Mouse (Mus musculus): Measurements from ENCODE around the gene 1810055G02Rik. TPM values are rescaled to one million over a fixed set of nuclear protein-coding genes. Genes with fewer than 3 reads are reported as not detected.

The 1810055G02Rik gene
- polyA plus RNA-seq, 1 experiment from 2014 or later: 32.4 TPM

DNA sequence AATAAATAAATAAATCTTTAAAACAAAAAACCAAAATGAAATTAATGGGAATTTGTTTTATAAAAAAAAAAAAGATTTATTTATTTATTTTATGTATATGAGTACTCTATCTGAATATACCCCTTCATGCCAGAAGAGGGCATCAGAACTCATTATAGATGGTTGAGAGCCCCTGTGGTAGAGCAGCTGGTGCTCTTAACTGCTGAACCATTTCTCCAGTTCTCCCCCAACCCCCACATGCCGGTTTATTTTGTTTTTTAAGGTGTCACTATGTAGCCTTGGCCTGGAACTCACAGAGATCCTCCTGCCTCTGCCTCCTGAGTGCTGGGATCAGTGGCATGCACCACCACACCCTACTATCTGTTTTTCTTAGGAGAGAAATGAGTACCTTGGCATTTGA is 1.8 kb upstream of the 1810055G02Rik start:
- Histone ChIP-seq H3K36me3 (ENCODE audit: control insufficient read depth, insufficient read depth, low read length) (no peaks in the 10 kb centered on the region), H3K9ac (ENCODE audit: low read length) (no peak overlapping the region), H3K27ac (ENCODE audit: low read length) (no peak overlapping the region), H3K4me1 (replicated peaks; ENCODE audit: control insufficient read depth, insufficient read depth, low read length) (peaks cover 16% of the 10 kb centered on the region), H3K4me2 (ENCODE audit: low read depth, low read length) (no peak overlapping the region), H3K9me3 (ENCODE audit: control insufficient read depth, low read length) (no peaks in the 10 kb centered on the region), H3K27me3 (ENCODE audit: control insufficient read depth, insufficient read depth, low read depth, low read length) (no peaks in the 10 kb centered on the region), H3K4me3 (ENCODE audit: low read length) (no peak overlapping the region)
- WGBS: 48% methylated on average over 1 of the region's 1 CpGs
- ATAC-seq (ENCODE audit: low read depth): no peak

DNA sequence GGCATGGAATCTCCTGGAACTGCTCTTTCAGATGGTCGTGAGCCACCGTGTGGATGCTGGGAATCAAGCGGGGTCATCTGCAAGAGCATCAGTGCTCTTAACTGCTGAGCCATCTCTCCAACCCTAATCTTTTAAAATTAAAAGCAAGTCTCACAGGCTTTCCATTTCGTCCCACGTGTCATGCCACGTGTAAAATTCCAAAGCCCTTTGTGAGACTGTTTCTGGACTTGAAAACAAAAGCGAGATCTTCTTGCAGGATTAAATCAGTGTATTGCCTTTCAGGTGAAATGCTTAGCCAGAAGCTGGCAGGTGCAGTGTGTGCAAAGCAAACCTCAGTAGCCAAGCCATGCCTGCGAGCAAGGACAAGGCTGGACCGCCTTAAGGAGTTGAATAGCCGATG is 540 bp upstream of the 1810055G02Rik start:
- Histone ChIP-seq H3K27ac (ENCODE audit: low read length) (peak overlapping the region; percentile 83), H3K36me3 (ENCODE audit: control insufficient read depth, insufficient read depth, low read length) (peaks cover 2% of the 10 kb centered on the region; the same call in 1 of the 2 replicates)
- no peak for ATAC-seq (ENCODE audit: low read depth)

GRCm38 (mm10) chr19:3709013-3709787 is 1.1 kb downstream of the 1810055G02Rik start:
- ATAC-seq (ENCODE audit: low read depth): no peak
- Histone ChIP-seq H3K4me3 (ENCODE audit: low read length) (peak overlapping the region; percentile 97), H3K27ac (ENCODE audit: low read length) (no peak overlapping the region), H3K4me1 (replicated peaks; ENCODE audit: control insufficient read depth, insufficient read depth, low read length) (peaks cover 16% of the 10 kb centered on the region), H3K9me3 (ENCODE audit: control insufficient read depth, low read length) (no peaks in the 10 kb centered on the region), H3K27me3 (ENCODE audit: control insufficient read depth, insufficient read depth, low read depth, low read length) (no peaks in the 10 kb centered on the region), H3K9ac (ENCODE audit: low read length) (peak overlapping the region; percentile 91), H3K4me2 (ENCODE audit: low read depth, low read length) (peak overlapping the region; percentile 72), H3K36me3 (ENCODE audit: control insufficient read depth, insufficient read depth, low read length) (peaks cover 2% of the 10 kb centered on the region; the same call in 1 of the 2 replicates)
- WGBS: 24% methylated on average over 10 of the region's 10 CpGs

More for the DNA sequence above, 540 bp upstream of the 1810055G02Rik start:
- H3K9me3 ChIP-seq (ENCODE audit: control insufficient read depth, low read length): no peaks in the 10 kb centered on the region
- H3K27me3 ChIP-seq (ENCODE audit: control insufficient read depth, insufficient read depth, low read depth, low read length): no peaks in the 10 kb centered on the region
- H3K4me3 ChIP-seq (ENCODE audit: low read length): peak overlapping the region; percentile 97
- H3K4me2 ChIP-seq (ENCODE audit: low read depth, low read length): peak overlapping the region; percentile 72
- 33% methylated on average over 10 of the region's 10 CpGs for WGBS
- peaks cover 16% of the 10 kb centered on the region for H3K4me1 ChIP-seq (replicated peaks; ENCODE audit: control insufficient read depth, insufficient read depth, low read length)
- peak overlapping the region; percentile 68 for H3K9ac ChIP-seq (ENCODE audit: low read length)

- no peak for ATAC-seq (ENCODE audit: low read depth)
- 86% methylated on average over 2 of the region's 2 CpGs for WGBS
Observed at GRCm38 (mm10) chr19:3710436-3710835, 2.3 kb downstream of the 1810055G02Rik start.

GRCm38 (mm10) chr19:3714381-3714780 is 6.3 kb downstream of the 1810055G02Rik start:
- H3K9ac ChIP-seq (ENCODE audit: low read length): no peak overlapping the region
- 89% methylated on average over 6 of the region's 6 CpGs for WGBS
- H3K9me3 ChIP-seq (ENCODE audit: control insufficient read depth, low read length): no peaks in the 10 kb centered on the region
- no peak overlapping the region for H3K4me3 ChIP-seq (ENCODE audit: low read length)
- H3K27me3 ChIP-seq (ENCODE audit: control insufficient read depth, insufficient read depth, low read depth, low read length): no peaks in the 10 kb centered on the region
- H3K4me2 ChIP-seq (ENCODE audit: low read depth, low read length): no peak overlapping the region
- H3K4me1 ChIP-seq (replicated peaks; ENCODE audit: control insufficient read depth, insufficient read depth, low read length): peaks cover 7% of the 10 kb centered on the region
- no peak for ATAC-seq (ENCODE audit: low read depth)
- H3K27ac ChIP-seq (ENCODE audit: low read length): no peak overlapping the region
- peaks cover 12% of the 10 kb centered on the region for H3K36me3 ChIP-seq (ENCODE audit: control insufficient read depth, insufficient read depth, low read length)

More at GRCm38 (mm10) chr19:3710436-3710835, 2.3 kb downstream of the 1810055G02Rik start:
- Histone ChIP-seq H3K4me2 (ENCODE audit: low read depth, low read length) (no peak overlapping the region), H3K4me3 (ENCODE audit: low read length) (no peak overlapping the region), H3K36me3 (ENCODE audit: control insufficient read depth, insufficient read depth, low read length) (peaks cover 2% of the 10 kb centered on the region; the same call in 1 of the 2 replicates), H3K9me3 (ENCODE audit: control insufficient read depth, low read length) (no peaks in the 10 kb centered on the region), H3K27ac (ENCODE audit: low read length) (no peak overlapping the region), H3K4me1 (replicated peaks; ENCODE audit: control insufficient read depth, insufficient read depth, low read length) (peaks cover 16% of the 10 kb centered on the region), H3K27me3 (ENCODE audit: control insufficient read depth, insufficient read depth, low read depth, low read length) (no peaks in the 10 kb centered on the region), H3K9ac (ENCODE audit: low read length) (no peak overlapping the region)

GRCm38 (mm10) chr19:3718481-3719361 is 10.6 kb downstream of the 1810055G02Rik start:
- peaks cover 9% of the 10 kb centered on the region for H3K36me3 ChIP-seq (ENCODE audit: control insufficient read depth, insufficient read depth, low read length)
- peak; percentile 87 for ATAC-seq (ENCODE audit: low read depth)
- peak overlapping the region; percentile 63 for H3K27ac ChIP-seq (ENCODE audit: low read length)
- peaks cover 7% of the 10 kb centered on the region for H3K4me1 ChIP-seq (replicated peaks; ENCODE audit: control insufficient read depth, insufficient read depth, low read length)
- peak overlapping the region; percentile 96 for H3K4me2 ChIP-seq (ENCODE audit: low read depth, low read length)
- H3K9me3 ChIP-seq (ENCODE audit: control insufficient read depth, low read length): no peaks in the 10 kb centered on the region
- peak overlapping the region; percentile 67 for H3K9ac ChIP-seq (ENCODE audit: low read length)
- no peaks in the 10 kb centered on the region for H3K27me3 ChIP-seq (ENCODE audit: control insufficient read depth, insufficient read depth, low read depth, low read length)
- WGBS: 37% methylated on average over 19 of the region's 19 CpGs
- H3K4me3 ChIP-seq (ENCODE audit: low read length): peak overlapping the region; percentile 54

DNA sequence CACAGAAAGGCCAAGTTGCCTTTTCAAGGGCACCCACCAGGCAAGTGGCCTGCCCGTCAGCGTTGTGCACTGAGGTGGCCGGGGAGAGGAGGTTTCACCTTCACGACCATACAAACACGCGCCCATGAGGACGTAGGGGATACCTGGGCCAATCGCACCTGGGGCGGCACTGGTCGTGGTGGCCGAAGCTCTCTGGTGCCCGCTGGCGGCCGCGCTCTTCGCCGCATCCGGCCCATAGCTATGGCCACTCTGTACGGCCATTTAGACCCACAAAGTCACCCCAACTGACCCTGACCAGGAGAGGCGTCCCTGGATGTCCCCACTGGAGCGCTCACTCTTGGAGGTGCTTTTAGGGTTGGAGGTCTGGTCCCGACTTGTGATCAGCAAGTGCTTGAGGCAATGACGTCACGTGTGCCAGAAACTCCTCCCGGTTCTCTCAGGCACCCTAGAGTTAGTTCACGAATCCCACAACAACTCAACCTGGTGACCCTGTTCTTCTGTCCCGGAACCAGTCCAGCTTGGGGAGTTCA is 11.3 kb downstream of the 1810055G02Rik start:
- H3K27ac ChIP-seq (ENCODE audit: low read length): peak overlapping the region; percentile 63
- H3K4me3 ChIP-seq (ENCODE audit: low read length): peak overlapping the region; percentile 54
- under 1% methylated on average over 27 of the region's 27 CpGs for WGBS
- peak; percentile 88 for ATAC-seq (ENCODE audit: low read depth)
- no peaks in the 10 kb centered on the region for H3K27me3 ChIP-seq (ENCODE audit: control insufficient read depth, insufficient read depth, low read depth, low read length)
- no peaks in the 10 kb centered on the region for H3K9me3 ChIP-seq (ENCODE audit: control insufficient read depth, low read length)
- H3K4me2 ChIP-seq (ENCODE audit: low read depth, low read length): peak overlapping the region; percentile 96
- H3K4me1 ChIP-seq (replicated peaks; ENCODE audit: control insufficient read depth, insufficient read depth, low read length): peaks cover 7% of the 10 kb centered on the region
- peak overlapping the region; percentile 67 for H3K9ac ChIP-seq (ENCODE audit: low read length)
- H3K36me3 ChIP-seq (ENCODE audit: control insufficient read depth, insufficient read depth, low read length): peaks cover 9% of the 10 kb centered on the region

DNA sequence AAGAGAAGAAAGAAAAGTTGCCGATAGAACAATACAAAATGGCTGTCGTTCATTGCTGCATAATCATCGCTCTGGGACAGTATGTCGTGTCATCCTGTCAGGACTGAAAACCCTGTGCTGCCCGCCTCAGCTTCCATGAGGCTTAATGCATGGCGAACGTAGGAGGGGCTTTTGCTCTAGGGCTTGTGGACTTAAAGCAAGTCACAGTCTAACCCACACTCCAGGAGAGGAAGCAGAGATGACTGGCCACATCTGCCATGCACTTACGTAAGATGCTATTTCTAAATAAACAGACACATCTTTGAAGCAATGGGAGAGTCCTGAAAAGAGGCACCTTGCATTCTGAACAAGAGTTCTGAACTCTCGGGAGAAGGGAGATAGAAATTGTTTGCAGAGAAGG is 15.1 kb downstream of the 1810055G02Rik start:
- Histone ChIP-seq H3K27me3 (ENCODE audit: control insufficient read depth, insufficient read depth, low read depth, low read length) (no peaks in the 10 kb centered on the region), H3K4me2 (ENCODE audit: low read depth, low read length) (no peak overlapping the region), H3K9ac (ENCODE audit: low read length) (no peak overlapping the region), H3K9me3 (ENCODE audit: control insufficient read depth, low read length) (no peaks in the 10 kb centered on the region), H3K4me3 (ENCODE audit: low read length) (no peak overlapping the region), H3K4me1 (replicated peaks; ENCODE audit: control insufficient read depth, insufficient read depth, low read length) (peaks cover 7% of the 10 kb centered on the region), H3K36me3 (ENCODE audit: control insufficient read depth, insufficient read depth, low read length) (no peaks in the 10 kb centered on the region), H3K27ac (ENCODE audit: low read length) (no peak overlapping the region)
- 87% methylated on average over 9 of the region's 9 CpGs for WGBS
- ATAC-seq (ENCODE audit: low read depth): no peak

- ATAC-seq (ENCODE audit: low read depth): no peak
- 80% methylated on average over 4 of the region's 4 CpGs for WGBS
- H3K36me3 ChIP-seq (ENCODE audit: control insufficient read depth, insufficient read depth, low read length): no peaks in the 10 kb centered on the region
- H3K4me2 ChIP-seq (ENCODE audit: low read depth, low read length): no peak overlapping the region
- peaks cover 4% of the 10 kb centered on the region for H3K4me1 ChIP-seq (replicated peaks; ENCODE audit: control insufficient read depth, insufficient read depth, low read length)
- no peaks in the 10 kb centered on the region for H3K9me3 ChIP-seq (ENCODE audit: control insufficient read depth, low read length)
- H3K4me3 ChIP-seq (ENCODE audit: low read length): no peak overlapping the region
- H3K9ac ChIP-seq (ENCODE audit: low read length): no peak overlapping the region
- no peak overlapping the region for H3K27ac ChIP-seq (ENCODE audit: low read length)
- no peaks in the 10 kb centered on the region for H3K27me3 ChIP-seq (ENCODE audit: control insufficient read depth, insufficient read depth, low read depth, low read length)
Observed at GRCm38 (mm10) chr19:3723904-3724303, 15.8 kb downstream of the 1810055G02Rik start.
